Mouse (Mus musculus): ENCODE data around the gene Rab4a. TPM values are rescaled to one million over a fixed set of nuclear protein-coding genes. Genes with fewer than 3 reads are reported as not detected.

Gene Rab4a
- polyA plus RNA-seq (2015; fragmentation: Illumina TruSeq; extraction: RNeasy Lipid Tissue Mini Kit (QIAGEN cat#74804); ENCODE audit: low read depth, low replicate concordance) = 54.3 TPM

DNA sequence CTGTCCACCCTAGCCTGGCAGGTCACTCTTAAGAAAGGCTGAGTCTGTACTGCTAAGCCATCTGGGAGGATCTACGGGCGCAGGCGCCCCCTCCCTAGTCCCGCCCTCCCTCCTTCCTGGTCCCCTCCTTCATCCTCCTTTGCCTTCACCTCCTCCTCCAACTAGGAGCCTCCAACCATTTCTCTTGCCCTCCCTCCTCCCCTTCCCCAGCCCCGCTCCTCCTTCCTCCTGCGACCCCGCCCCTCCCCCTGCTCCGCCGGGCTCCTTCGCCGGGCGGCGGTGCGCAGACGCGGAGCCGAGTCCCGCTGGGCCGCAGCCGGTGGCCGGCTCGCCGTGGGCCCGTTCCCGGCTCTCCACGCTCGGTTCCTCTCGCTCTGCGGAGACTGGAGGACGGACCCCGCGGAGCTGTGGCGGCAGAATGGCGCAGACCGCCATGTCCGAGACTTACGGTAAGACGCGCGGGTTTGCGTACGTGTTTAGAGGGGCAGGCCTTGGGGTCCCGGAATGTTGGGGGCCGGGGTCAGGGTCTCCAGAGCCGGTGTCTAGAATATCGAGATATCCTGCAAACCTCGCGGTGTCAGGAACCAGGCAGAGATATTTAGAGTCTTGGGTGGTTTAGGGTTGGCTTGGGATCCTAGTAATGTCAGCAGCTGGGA is at the start of gene Rab4a:
TSS of gene Rab4a (plus strand) at position 268 of the 656 bp plus-strand sequence.

DNA sequence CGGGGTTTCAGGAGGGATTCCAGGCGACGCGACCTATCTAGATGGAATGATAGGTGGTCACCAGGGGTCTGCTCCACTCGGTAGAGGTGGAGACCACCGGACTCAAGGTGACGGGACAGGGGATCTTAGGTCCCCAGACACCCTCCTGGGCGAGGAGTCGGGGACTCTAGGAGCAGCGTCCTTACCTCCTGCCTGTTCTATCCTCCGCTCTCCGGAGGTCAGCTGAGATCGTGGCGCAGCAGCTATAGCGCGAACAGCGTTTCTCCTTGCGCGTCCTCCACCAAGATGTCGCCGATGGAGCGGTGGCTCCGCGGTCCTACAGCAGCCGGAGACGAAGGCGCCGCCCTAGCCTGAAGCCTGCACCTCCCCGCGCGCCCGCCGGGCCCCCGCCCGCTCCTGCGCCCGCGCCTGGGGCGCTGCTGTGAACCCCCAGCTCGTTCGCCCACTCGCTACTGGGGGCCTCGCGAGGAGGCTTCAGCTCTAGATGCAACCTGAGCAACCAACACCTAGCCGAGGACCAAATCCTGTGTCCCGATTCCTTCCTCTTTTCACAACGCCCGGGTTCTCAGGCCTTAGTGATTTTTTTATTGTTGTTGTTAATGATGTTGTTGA is 54.0 kb downstream of the Rab4a start, which contains the start of gene Ccsap:
TSS of gene Ccsap (minus strand) at position 562 of the 612 bp plus-strand sequence.

Other genes with a start within 250 kb of the Rab4a start
- 28.1 TPM for gene Rhou, start 152.1 kb upstream of the Rab4a start, polyA plus RNA-seq (2015; fragmentation: Illumina TruSeq; extraction: RNeasy Lipid Tissue Mini Kit (QIAGEN cat#74804); ENCODE audit: low read depth, low replicate concordance)
- gene Ccsap, start 54.2 kb downstream of the Rab4a start, polyA plus RNA-seq (2015; fragmentation: Illumina TruSeq; extraction: RNeasy Lipid Tissue Mini Kit (QIAGEN cat#74804); ENCODE audit: low read depth, low replicate concordance) = 45.1 TPM
- 13.8 TPM for gene Acta1, start 88.8 kb downstream of the Rab4a start, polyA plus RNA-seq (2015; fragmentation: Illumina TruSeq; extraction: RNeasy Lipid Tissue Mini Kit (QIAGEN cat#74804); ENCODE audit: low read depth, low replicate concordance)
- 17.2 TPM for gene Nup133, start 143.3 kb downstream of the Rab4a start, polyA plus RNA-seq (2015; fragmentation: Illumina TruSeq; extraction: RNeasy Lipid Tissue Mini Kit (QIAGEN cat#74804); ENCODE audit: low read depth, low replicate concordance)
- 16.9 TPM for gene Abcb10, start 177.1 kb downstream of the Rab4a start, polyA plus RNA-seq (2015; fragmentation: Illumina TruSeq; extraction: RNeasy Lipid Tissue Mini Kit (QIAGEN cat#74804); ENCODE audit: low read depth, low replicate concordance)
- 16.1 TPM for gene Taf5l, start 215.4 kb downstream of the Rab4a start, polyA plus RNA-seq (2015; fragmentation: Illumina TruSeq; extraction: RNeasy Lipid Tissue Mini Kit (QIAGEN cat#74804); ENCODE audit: low read depth, low replicate concordance)
- 6.0 TPM for gene Urb2, start 215.5 kb downstream of the Rab4a start, polyA plus RNA-seq (2015; fragmentation: Illumina TruSeq; extraction: RNeasy Lipid Tissue Mini Kit (QIAGEN cat#74804); ENCODE audit: low read depth, low replicate concordance)

All from brain, adult 10 weeks (tissue).